Mouse (Mus musculus): Measurements from ENCODE around the gene Olfr987. TPM values are rescaled to one million over a fixed set of nuclear protein-coding genes. Genes with fewer than 3 reads are reported as not detected.
"Not testable (repeated sequence)": the region's sequence is repeated elsewhere in the genome, so short reads cannot be mapped to it uniquely, and the experiment has no call there.

Olfr987 gene
- total RNA-seq (2014; rRNA removed; ENCODE audit: low replicate concordance) (not detected in 2 replicates), polyA plus RNA-seq (2015; fragmentation: Nextera tagmentation; extraction: Ambion mirVana) (not detected in 2 replicates)

GRCm38 (mm10) chr2:85339215-85339614 lies at the start of gene Olfr987:
Olfr987 (minus strand) TSS chr2:85339315.
- H3K27ac ChIP-seq (ENCODE audit: low read depth); H3K4me2 ChIP-seq (ENCODE audit: low read depth, low read length); H3K9me3 ChIP-seq (replicated peaks; ENCODE audit: control insufficient read depth, low read length); ATAC-seq (ENCODE audit: insufficient read depth, low read depth); H3K36me3 ChIP-seq (replicated peaks; ENCODE audit: control insufficient read depth, insufficient read depth, low read length); H3K4me3 ChIP-seq (ENCODE audit: low read depth, low read length); DNase-seq (ENCODE audit: low spot score); H3K27me3 ChIP-seq (ENCODE audit: control insufficient read depth, insufficient read depth, low read length); H3K9ac ChIP-seq (replicated peaks; ENCODE audit: low read depth, low read length); H3K4me1 ChIP-seq (ENCODE audit: control insufficient read depth, insufficient read depth): not testable (repeated sequence)

- not testable (repeated sequence) for DNase-seq (ENCODE audit: low spot score); ATAC-seq (ENCODE audit: insufficient read depth, low read depth); H3K9ac ChIP-seq (replicated peaks; ENCODE audit: low read depth, low read length); H3K36me3 ChIP-seq (replicated peaks; ENCODE audit: control insufficient read depth, insufficient read depth, low read length); H3K4me1 ChIP-seq (ENCODE audit: control insufficient read depth, insufficient read depth); H3K4me2 ChIP-seq (ENCODE audit: low read depth, low read length); H3K27me3 ChIP-seq (ENCODE audit: control insufficient read depth, insufficient read depth, low read length); H3K9me3 ChIP-seq (replicated peaks; ENCODE audit: control insufficient read depth, low read length); H3K4me3 ChIP-seq (ENCODE audit: low read depth, low read length); H3K27ac ChIP-seq (ENCODE audit: low read depth)
Measured at GRCm38 (mm10) chr2:85363127-85363526, 24.0 kb upstream of the Olfr987 start, which contains the start of gene Olfr988. Olfr988 (minus strand) TSS chr2:85363227.

- no peak overlapping the region for H3K4me2 ChIP-seq (ENCODE audit: low read depth, low read length)
- DNase-seq (ENCODE audit: low spot score) (no peak), ATAC-seq (ENCODE audit: insufficient read depth, low read depth) (no peak)
- no peaks in the 10 kb centered on the region for H3K9me3 ChIP-seq (replicated peaks; ENCODE audit: control insufficient read depth, low read length)
- no peak overlapping the region for H3K4me3 ChIP-seq (ENCODE audit: low read depth, low read length)
- H3K4me1 ChIP-seq (ENCODE audit: control insufficient read depth, insufficient read depth), result no peaks in the 10 kb centered on the region
- no peak overlapping the region for H3K27ac ChIP-seq (ENCODE audit: low read depth)
- TF ChIP-seq EP300 (IDR thresholded peaks at IDR 0.05; ENCODE audit: low read depth) (no peak), CTCF (IDR thresholded peaks at IDR 0.05; ENCODE audit: low read depth) (no peak)
- no peaks in the 10 kb centered on the region for H3K27me3 ChIP-seq (ENCODE audit: control insufficient read depth, insufficient read depth, low read length)
- H3K9ac ChIP-seq (replicated peaks; ENCODE audit: low read depth, low read length), result no peak overlapping the region
- WGBS, result 47% methylated on average over 7 of the region's 7 CpGs
- no peaks in the 10 kb centered on the region for H3K36me3 ChIP-seq (replicated peaks; ENCODE audit: control insufficient read depth, insufficient read depth, low read length)
Measured at GRCm38 (mm10) chr2:85339972-85340371, 857 bp upstream of the Olfr987 start.

GRCm38 (mm10) chr2:85319106-85319505 lies 20.0 kb downstream of the Olfr987 start:
- no peaks in the 10 kb centered on the region for H3K36me3 ChIP-seq (replicated peaks; ENCODE audit: control insufficient read depth, insufficient read depth, low read length)
- H3K9me3 ChIP-seq (replicated peaks; ENCODE audit: control insufficient read depth, low read length), result no peaks in the 10 kb centered on the region
- WGBS, result 73% methylated on average over 1 of the region's 1 CpGs
- no peak overlapping the region for H3K27ac ChIP-seq (ENCODE audit: low read depth)
- H3K9ac ChIP-seq (replicated peaks; ENCODE audit: low read depth, low read length), result no peak overlapping the region
- TF ChIP-seq EP300 (IDR thresholded peaks at IDR 0.05; ENCODE audit: low read depth) (no peak), CTCF (IDR thresholded peaks at IDR 0.05; ENCODE audit: low read depth) (no peak)
- no peak overlapping the region for H3K4me3 ChIP-seq (ENCODE audit: low read depth, low read length)
- H3K4me2 ChIP-seq (ENCODE audit: low read depth, low read length), result no peak overlapping the region
- DNase-seq (ENCODE audit: low spot score) (no peak), ATAC-seq (ENCODE audit: insufficient read depth, low read depth) (no peak)
- H3K27me3 ChIP-seq (ENCODE audit: control insufficient read depth, insufficient read depth, low read length), result no peaks in the 10 kb centered on the region
- no peaks in the 10 kb centered on the region for H3K4me1 ChIP-seq (ENCODE audit: control insufficient read depth, insufficient read depth)

GRCm38 (mm10) chr2:85285406-85285805 lies 53.7 kb downstream of the Olfr987 start:
- H3K9me3 ChIP-seq (replicated peaks; ENCODE audit: control insufficient read depth, low read length), result no peaks in the 10 kb centered on the region
- H3K4me3 ChIP-seq (ENCODE audit: low read depth, low read length), result no peak overlapping the region
- peaks cover 5% of the 10 kb centered on the region; the same call in 1 of the 2 replicates for H3K4me1 ChIP-seq (ENCODE audit: control insufficient read depth, insufficient read depth)
- H3K4me2 ChIP-seq (ENCODE audit: low read depth, low read length), result no peak overlapping the region
- no peaks in the 10 kb centered on the region for H3K27me3 ChIP-seq (ENCODE audit: control insufficient read depth, insufficient read depth, low read length)
- H3K27ac ChIP-seq (ENCODE audit: low read depth), result peak overlapping the region; percentile 71; the same call in 1 of the 2 replicates
- no peak overlapping the region for H3K9ac ChIP-seq (replicated peaks; ENCODE audit: low read depth, low read length)
- H3K36me3 ChIP-seq (replicated peaks; ENCODE audit: control insufficient read depth, insufficient read depth, low read length), result no peaks in the 10 kb centered on the region
- ATAC-seq (ENCODE audit: insufficient read depth, low read depth) (no peak), DNase-seq (ENCODE audit: low spot score) (no peak)
- WGBS, result 48% methylated on average over 1 of the region's 1 CpGs
- TF ChIP-seq EP300 (IDR thresholded peaks at IDR 0.05; ENCODE audit: low read depth) (no peak), CTCF (IDR thresholded peaks at IDR 0.05; ENCODE audit: low read depth) (no peak)

GRCm38 (mm10) chr2:85284626-85285025 lies 54.5 kb downstream of the Olfr987 start:
- DNase-seq (ENCODE audit: low spot score) (peak; percentile 11), ATAC-seq (ENCODE audit: insufficient read depth, low read depth) (no peak; the same call in 1 of the 2 replicates)
- H3K27ac ChIP-seq (ENCODE audit: low read depth), result peak overlapping the region; percentile 71
- peak overlapping the region; percentile 5; the same call in 1 of the 2 replicates for H3K4me2 ChIP-seq (ENCODE audit: low read depth, low read length)
- no peaks in the 10 kb centered on the region for H3K36me3 ChIP-seq (replicated peaks; ENCODE audit: control insufficient read depth, insufficient read depth, low read length)
- H3K9ac ChIP-seq (replicated peaks; ENCODE audit: low read depth, low read length), result no peak overlapping the region
- H3K4me3 ChIP-seq (ENCODE audit: low read depth, low read length), result no peak overlapping the region
- no peaks in the 10 kb centered on the region for H3K27me3 ChIP-seq (ENCODE audit: control insufficient read depth, insufficient read depth, low read length)
- no peaks in the 10 kb centered on the region for H3K9me3 ChIP-seq (replicated peaks; ENCODE audit: control insufficient read depth, low read length)
- 12% methylated on average over 6 of the region's 6 CpGs for WGBS
- H3K4me1 ChIP-seq (ENCODE audit: control insufficient read depth, insufficient read depth), result peaks cover 5% of the 10 kb centered on the region; the same call in 1 of the 2 replicates
- TF ChIP-seq CTCF (IDR thresholded peaks at IDR 0.05; ENCODE audit: low read depth) (no peak), EP300 (IDR thresholded peaks at IDR 0.05; ENCODE audit: low read depth) (no peak)

Data from heart, postnatal 0 days (tissue).